Mouse (Mus musculus) right cerebral cortex, postnatal 14 days (tissue): ENCODE measurements around the gene Btn1a1.

Experiments
- DNase-seq: peaks from one replicate; pipeline ENCODE4 v3.0.0; 2022

Gene Btn1a1

GRCm38 (mm10) chr13:23475658-23476057 lies 10.0 kb upstream of the Btn1a1 start:
- DNase-seq = no peak

DNA sequence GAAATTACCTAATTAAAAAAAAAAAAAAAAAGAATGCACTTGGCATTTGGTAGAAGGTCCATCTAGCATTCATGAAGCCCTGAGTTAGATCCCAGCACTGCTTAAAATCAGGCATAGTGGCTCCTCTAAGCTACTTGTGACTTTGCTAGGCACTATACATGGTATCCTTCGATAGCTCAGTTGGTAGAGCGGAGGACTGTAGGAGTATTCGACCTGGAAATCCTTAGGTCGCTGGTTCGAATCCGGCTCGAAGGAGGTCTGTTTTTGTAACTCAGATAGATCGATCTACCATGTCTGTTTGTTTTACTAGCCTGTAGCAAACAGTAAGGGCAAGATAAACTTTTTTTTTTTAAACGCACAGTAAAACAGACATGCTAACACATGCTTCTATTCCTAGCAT lies 1.2 kb upstream of the Btn1a1 start:
- DNase-seq = peak; percentile 35

DNA sequence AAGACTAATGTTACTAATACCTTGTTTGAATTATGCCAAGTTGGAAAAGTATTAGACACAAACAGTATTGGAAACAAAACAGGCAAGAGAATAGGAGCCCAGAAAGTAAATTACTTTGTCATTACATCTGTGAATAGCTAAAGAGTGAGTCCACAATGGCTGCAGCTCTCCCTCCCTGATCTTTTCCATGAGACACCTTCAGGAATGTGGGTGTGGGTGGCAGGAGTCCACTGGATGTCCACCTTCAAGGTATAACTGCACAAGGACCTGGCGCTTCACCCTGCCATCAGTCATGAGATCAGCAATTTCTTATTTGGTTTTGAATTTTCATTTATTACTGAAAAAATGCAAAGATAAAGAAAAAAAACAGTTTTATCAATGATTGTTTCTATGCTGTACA lies 605 bp upstream of the Btn1a1 start:
- DNase-seq = no peak

- no peak for DNase-seq
Measured at GRCm38 (mm10) chr13:23464841-23465366, 797 bp downstream of the Btn1a1 start.

DNA sequence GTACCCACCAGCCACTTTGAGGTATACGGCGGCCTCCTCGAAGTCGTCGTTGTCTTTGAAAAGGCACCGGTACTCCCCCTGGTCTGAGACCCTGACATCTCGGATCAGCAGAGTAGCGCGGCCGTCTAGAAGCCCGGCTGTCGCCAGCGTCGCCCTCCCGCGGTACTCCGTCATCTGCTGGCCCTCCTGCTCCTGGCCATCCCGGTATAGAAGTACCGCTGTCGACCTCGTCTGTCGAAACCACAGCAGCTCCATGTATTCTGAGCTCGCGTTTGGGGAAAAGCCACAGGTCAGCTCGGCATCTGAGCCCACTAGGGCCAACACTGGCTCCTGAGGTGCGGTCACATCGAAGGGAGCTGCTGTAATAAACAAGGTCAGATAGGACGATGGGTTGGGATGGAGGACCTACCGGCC lies 1.5 kb downstream of the Btn1a1 start:
- DNase-seq = peak; percentile 16

GRCm38 (mm10) chr13:23463381-23464223 lies 2.1 kb downstream of the Btn1a1 start:
- DNase-seq = peak; percentile 70

GRCm38 (mm10) chr13:23462669-23463068 lies 3.0 kb downstream of the Btn1a1 start:
- DNase-seq = no peak

DNA sequence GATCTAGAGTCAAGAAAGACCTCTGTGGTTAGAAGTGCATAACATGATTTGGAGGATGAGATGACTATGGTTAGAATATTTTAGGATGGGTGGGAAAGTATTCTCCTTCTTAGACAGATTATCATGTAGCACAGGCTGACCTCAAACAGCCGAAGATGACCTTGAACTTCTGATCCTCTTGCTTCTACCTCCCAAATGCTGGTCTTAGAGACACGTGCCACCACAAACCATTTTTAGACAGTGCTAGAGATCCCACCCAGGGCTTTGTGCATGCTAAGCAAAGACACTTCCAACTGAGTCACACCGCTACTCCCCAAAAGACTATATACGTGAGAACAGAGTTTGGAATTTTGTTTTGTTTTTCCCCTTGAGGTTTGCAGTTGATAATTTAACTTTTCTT lies 3.6 kb downstream of the Btn1a1 start:
- DNase-seq = no peak

DNA sequence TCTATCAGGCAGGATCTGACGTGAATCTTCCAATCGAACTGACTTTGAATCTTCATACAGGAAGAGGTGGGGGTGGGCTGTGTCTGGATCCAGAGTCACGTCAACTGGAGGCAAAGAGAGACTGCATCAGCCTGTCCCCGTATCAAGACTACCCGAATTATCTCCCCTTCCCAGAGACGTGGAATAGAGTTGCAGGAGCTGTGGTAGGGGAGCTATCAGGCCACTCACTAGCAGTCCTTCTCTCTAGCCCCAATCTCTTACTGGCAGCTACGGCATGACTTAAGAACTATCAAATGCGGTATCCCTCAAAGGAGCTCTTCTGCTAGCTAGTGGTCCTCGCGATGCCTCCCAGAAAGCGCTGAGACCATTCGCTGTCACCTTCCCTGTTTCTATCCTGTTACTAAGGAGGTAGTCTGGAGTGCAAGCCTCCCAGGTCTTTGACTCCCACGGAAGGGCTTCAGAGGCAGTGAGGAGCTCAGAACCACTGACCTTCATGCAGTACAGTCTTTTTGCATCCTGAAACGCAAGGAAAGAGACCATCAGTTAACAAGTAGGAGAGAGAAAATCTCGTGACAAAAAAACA lies 6.3 kb downstream of the Btn1a1 start:
- DNase-seq = no peak

DNA sequence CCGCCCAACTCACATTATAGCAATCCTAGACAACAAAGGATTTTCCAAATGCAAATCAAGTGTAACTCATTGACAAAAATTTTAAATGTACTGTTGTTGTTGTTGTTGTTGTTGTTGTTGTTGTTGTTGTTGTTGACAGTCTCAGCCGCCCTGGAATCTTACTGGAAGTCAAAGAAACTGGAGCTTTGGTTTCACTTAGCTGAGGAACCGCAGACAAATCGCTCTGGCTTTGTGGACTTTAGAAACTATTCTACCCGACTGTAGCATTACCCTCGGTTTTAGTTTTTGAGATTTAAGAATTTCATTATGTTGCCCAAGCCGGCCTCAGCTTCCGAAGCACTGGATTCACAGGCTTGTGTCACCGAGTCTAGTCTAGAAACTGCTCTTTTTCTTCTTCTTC lies 11.8 kb downstream of the Btn1a1 start:
- peak; percentile 9 for DNase-seq

DNA sequence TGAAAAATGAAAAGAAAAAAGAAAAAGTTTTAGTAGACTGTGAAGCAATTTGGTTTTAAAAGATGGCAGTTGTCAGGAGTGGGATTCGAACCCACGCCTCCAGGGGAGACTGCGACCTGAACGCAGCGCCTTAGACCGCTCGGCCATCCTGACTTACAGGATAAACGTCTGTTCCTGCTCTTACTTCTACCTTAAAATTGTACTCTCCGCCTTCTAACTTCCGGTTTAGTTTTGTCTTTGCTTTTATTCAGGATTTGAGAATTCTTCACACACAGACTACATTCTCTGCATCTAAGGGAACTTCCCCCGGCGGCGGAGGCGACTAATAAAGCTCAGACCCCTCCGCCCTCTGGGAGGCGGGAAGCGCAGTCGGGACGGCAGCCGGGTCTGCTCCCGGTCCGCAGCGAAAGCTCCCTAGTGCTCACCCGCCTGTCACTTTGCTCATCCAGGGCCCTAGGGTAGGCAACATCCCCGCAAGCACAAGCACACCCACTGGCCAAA lies 12.3 kb downstream of the Btn1a1 start:
- peak; percentile 53 for DNase-seq

DNA sequence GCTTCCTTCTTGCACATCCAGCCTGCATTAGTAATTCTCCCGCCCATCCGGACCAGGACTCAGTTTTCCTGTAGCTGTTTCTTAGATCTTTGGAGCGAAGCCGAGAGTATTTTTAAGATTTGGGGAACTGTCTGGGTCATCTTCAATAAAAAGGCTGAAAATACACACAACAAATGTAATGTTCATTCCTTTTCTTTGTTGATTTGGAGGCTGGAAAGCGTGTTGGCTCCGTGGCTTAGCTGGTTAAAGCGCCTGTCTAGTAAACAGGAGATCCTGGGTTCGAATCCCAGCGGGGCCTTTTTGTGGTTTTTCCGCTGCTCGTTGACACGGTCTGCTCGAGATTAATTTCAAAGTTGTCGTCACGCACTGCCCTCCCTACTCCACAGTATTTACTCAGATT lies 15.3 kb downstream of the Btn1a1 start:
- DNase-seq = peak; percentile 72

- peak; percentile 47 for DNase-seq
Measured at GRCm38 (mm10) chr13:23449235-23450095, 16.2 kb downstream of the Btn1a1 start.

- DNase-seq = no peak
Measured at GRCm38 (mm10) chr13:23448758-23449157, 16.9 kb downstream of the Btn1a1 start.

DNA sequence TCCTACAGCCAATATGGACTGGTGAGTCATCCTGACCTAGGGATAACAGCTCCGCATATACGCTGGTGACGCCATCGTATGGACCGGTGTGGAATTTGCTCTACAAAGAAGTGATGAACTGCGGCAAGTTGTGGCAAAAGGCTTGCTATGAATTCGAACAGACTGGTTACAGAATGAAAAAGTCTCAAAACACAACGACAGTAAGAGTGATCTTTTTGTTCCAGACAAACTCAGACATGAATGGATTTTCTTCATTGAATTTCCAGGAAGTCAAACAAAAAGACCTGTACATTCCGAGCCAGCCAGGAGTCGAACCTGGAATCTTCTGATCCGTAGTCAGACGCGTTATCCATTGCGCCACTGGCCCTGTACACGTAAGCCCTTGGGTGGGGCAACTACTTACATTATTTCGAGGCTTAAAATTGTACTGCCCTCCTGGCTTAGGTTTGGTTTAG lies 19.2 kb downstream of the Btn1a1 start:
- DNase-seq = peak; percentile 73

DNA sequence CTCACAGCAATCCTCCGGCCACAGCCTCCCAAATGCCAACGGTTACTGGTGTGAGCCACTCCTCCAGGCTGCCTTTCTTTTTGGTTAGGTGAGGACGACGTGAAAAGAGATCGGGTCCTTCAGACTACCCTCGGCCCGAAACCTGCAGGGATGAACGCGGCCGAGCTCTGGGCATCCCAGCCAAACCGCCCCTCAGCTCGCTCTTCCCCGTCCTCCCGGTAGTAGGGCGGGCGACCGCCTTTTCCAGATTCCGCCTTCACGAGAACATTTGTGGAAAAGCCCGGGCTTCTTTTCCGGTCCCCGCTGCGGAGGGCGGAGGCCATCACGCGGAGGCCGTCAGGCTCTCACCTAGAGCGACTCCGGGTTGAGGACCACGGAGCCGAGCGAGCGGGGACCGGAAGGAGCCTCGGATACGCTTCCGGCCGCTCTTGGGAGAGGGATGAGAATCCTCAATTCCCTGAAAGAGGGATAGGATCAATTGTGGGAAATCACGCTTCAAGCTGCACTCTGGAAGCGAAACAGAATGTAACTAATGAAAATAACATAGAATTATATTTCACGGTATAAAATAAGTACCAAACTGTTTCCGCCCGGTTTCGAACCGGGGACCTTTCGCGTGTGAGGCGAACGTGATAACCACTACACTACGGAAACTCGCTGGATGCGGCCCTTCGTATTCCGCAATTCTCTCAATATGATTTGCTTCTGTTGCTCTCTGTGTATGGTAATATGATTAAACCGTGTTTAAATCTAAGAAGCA lies 20.0 kb downstream of the Btn1a1 start:
- DNase-seq = peak; percentile 85

DNA sequence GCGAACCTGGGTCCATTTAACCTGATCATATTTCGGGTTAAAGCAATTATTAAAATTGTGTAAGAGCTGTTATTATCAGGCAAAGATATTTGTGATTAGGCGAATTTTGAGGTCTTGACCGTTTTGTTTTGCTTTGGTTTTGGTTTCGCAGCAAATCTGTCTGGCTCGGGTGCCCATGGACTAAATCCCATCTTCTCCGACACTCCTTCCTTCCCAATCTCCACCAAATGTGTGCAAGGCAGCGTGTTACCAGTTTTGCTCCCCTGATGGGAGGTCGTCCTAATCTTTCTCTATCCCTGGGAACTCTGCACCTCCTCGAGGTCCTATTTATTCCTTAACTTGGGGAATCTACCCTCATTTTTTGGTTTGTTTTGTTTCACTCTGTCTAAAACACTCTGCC lies 20.5 kb downstream of the Btn1a1 start:
- no peak for DNase-seq

GRCm38 (mm10) chr13:23444451-23444850 lies 21.2 kb downstream of the Btn1a1 start:
- DNase-seq = no peak

GRCm38 (mm10) chr13:23439901-23440300 lies 25.8 kb downstream of the Btn1a1 start:
- no peak for DNase-seq

DNA sequence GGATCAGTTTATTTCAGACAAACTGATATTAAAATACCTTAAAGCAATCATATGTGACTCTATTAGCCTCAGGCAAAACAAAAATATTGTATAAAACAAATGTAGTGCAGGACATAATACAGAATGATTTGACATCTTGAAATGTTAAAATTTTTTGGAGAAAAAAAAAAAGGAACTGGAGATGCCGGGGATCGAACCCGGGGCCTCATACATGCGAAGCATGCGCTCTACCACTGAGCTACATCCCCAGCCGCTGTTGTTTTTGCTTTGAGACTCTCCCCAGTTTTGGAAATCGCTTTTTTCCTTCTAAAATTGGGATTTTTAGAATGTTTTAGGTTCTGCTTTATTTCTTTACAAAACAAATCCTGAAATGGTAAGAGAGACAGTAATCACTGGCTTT lies 27.2 kb downstream of the Btn1a1 start:
- DNase-seq = peak; percentile 48

DNA sequence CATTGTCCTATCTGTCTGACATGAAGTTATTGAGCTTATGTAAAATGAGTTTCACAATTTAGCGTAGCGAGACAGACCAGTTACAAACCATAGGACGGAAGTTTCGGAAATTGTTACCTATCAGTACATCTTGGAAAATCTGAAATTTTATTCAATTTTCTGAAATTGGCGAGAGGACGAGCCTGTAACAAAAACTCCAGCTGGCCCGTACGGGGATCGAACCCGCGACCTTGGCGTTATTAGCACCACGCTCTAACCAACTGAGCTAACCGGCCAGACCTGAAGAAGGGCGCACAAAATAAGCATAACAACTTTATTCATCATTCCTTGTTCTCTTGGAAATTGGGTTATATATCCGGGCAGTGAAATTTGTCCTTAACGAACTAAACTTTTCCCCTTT lies 27.8 kb downstream of the Btn1a1 start:
- peak; percentile 79 for DNase-seq
